Mouse (Mus musculus): ENCODE measurements around the gene Zfp46. TPM values are rescaled to one million over a fixed set of nuclear protein-coding genes. Genes with fewer than 3 reads are reported as not detected.
A peak's percentile ranks its signal among the peaks of the same experiment; 100 is the strongest.

Zfp46 gene
- total RNA-seq, 2 experiments from 2014 or later: 21.0 to 36.7 TPM

- no peak overlapping the region for H3K4me3 ChIP-seq
- no peak for TF ChIP-seq CTCF (IDR thresholded peaks at IDR 0.05)
- intact Hi-C loops (cut with DNase I): no loop called here
- DNase-seq: no peak
- H3K27ac ChIP-seq: no peak overlapping the region
These were observed 19.7 kb downstream of the Zfp46 start for GRCm38 (mm10) chr4:136304181-136304580.

GRCm38 (mm10) chr4:136308355-136308754 lies 23.9 kb downstream of the Zfp46 start:
- TF ChIP-seq CTCF (IDR thresholded peaks at IDR 0.05): no peak
- Histone ChIP-seq H3K4me3 (no peak overlapping the region), H3K27ac (no peak overlapping the region)
- intact Hi-C loops (cut with DNase I): no loop called here
- DNase-seq: no peak

GRCm38 (mm10) chr4:136309780-136310179 lies 25.3 kb downstream of the Zfp46 start:
- peak overlapping the region; percentile 98 for H3K27ac ChIP-seq
- peak; percentile 50 for DNase-seq
- intact Hi-C loops (cut with DNase I): loop anchor here (2.0 kb wide), 1 partner anchor 23 kb away; no protein-coding TSS in a partner anchor
- no peak for TF ChIP-seq CTCF (IDR thresholded peaks at IDR 0.05)
- peak overlapping the region; percentile 89 for H3K4me3 ChIP-seq

GRCm38 (mm10) chr4:136310229-136311041 lies 26.0 kb downstream of the Zfp46 start, which contains the start of gene Hnrnpr:
Gene Hnrnpr (plus strand): TSS chr4:136310942.
- TF ChIP-seq CTCF (IDR thresholded peaks at IDR 0.05): no peak
- DNase-seq: peak; percentile 100
- Histone ChIP-seq H3K4me3 (peak within 1 kb of the TSS; percentile 89), H3K27ac (peak within 1 kb of the TSS; percentile 98)
- intact Hi-C loops (cut with DNase I): loop anchor here (2.0 kb wide), 1 partner anchor 24 kb away; no protein-coding TSS in a partner anchor

- intact Hi-C loops (cut with DNase I): loop anchor here (2.0 kb wide), 1 partner anchor 25 kb away; no protein-coding TSS in a partner anchor
- TF ChIP-seq CTCF (IDR thresholded peaks at IDR 0.05): no peak
- H3K4me3 ChIP-seq: peak overlapping the region; percentile 89
These were observed 26.8 kb downstream of the Zfp46 start for GRCm38 (mm10) chr4:136311042-136311999.

GRCm38 (mm10) chr4:136312616-136313015 lies 28.1 kb downstream of the Zfp46 start:
- Histone ChIP-seq H3K27ac (peak overlapping the region; percentile 25; the same call in 1 of the 2 replicates), H3K4me3 (peak overlapping the region; percentile 89)
- TF ChIP-seq CTCF (IDR thresholded peaks at IDR 0.05): no peak
- intact Hi-C loops (cut with DNase I): no loop called here
- no peak for DNase-seq

More at GRCm38 (mm10) chr4:136311042-136311999, 26.8 kb downstream of the Zfp46 start:
- peak overlapping the region; percentile 98 for H3K27ac ChIP-seq
- DNase-seq: peak; percentile 67

GRCm38 (mm10) chr4:136317667-136318066 lies 33.2 kb downstream of the Zfp46 start:
- no peak overlapping the region for H3K4me3 ChIP-seq
- no peak for TF ChIP-seq CTCF (IDR thresholded peaks at IDR 0.05)
- no peak overlapping the region for H3K27ac ChIP-seq
- DNase-seq: no peak
- intact Hi-C loops (cut with DNase I): no loop called here

GRCm38 (mm10) chr4:136320016-136320415 lies 35.5 kb downstream of the Zfp46 start:
- Histone ChIP-seq H3K27ac (no peak overlapping the region), H3K4me3 (no peak overlapping the region)
- intact Hi-C loops (cut with DNase I): no loop called here
- DNase-seq: no peak
- no peak for TF ChIP-seq CTCF (IDR thresholded peaks at IDR 0.05)

GRCm38 (mm10) chr4:136324226-136324625 lies 39.7 kb downstream of the Zfp46 start:
- intact Hi-C loops (cut with DNase I): loop anchor here (1.0 to 2.0 kb wide), 3 partner anchors 63 to 117 kb away; no protein-coding TSS in a partner anchor
- Histone ChIP-seq H3K27ac (peak overlapping the region; percentile 53), H3K4me3 (no peak overlapping the region)
- peak; percentile 55 for DNase-seq
- TF ChIP-seq CTCF (IDR thresholded peaks at IDR 0.05): peak; percentile 75

GRCm38 (mm10) chr4:136327238-136327637 lies 42.8 kb downstream of the Zfp46 start:
- intact Hi-C loops (cut with DNase I): no loop called here
- DNase-seq: no peak
- H3K27ac ChIP-seq: no peak overlapping the region
- no peak for TF ChIP-seq CTCF (IDR thresholded peaks at IDR 0.05)
- H3K4me3 ChIP-seq: no peak overlapping the region

GRCm38 (mm10) chr4:136328115-136328514 lies 43.6 kb downstream of the Zfp46 start:
- H3K4me3 ChIP-seq: no peak overlapping the region
- no peak overlapping the region for H3K27ac ChIP-seq
- peak; percentile 37; the same call in 1 of the 2 replicates for TF ChIP-seq CTCF (IDR thresholded peaks at IDR 0.05)
- intact Hi-C loops (cut with DNase I): no loop called here
- no peak for DNase-seq

- intact Hi-C loops (cut with DNase I): no loop called here
- no peak for DNase-seq
These were observed 47.2 kb downstream of the Zfp46 start for GRCm38 (mm10) chr4:136331709-136332108.

More at GRCm38 (mm10) chr4:136331709-136332108, 47.2 kb downstream of the Zfp46 start:
- TF ChIP-seq CTCF (IDR thresholded peaks at IDR 0.05): no peak
- H3K27ac ChIP-seq: no peak overlapping the region
- H3K4me3 ChIP-seq: no peak overlapping the region

Data from gastrocnemius, adult 2 months (tissue).